Mouse (Mus musculus): Measurements from ENCODE around the gene Anxa3. TPM values are rescaled to one million over a fixed set of nuclear protein-coding genes. Genes with fewer than 3 reads are reported as not detected.

The Anxa3 gene
- polyA plus RNA-seq (2015; fragmentation: Nextera tagmentation; extraction: Ambion mirVana): 56.0 and 74.4 TPM in 2 replicates

GRCm38 (mm10) chr5:96792936-96793718, at the start of gene Anxa3:
Anxa3 (plus strand) TSS chr5:96793339.

Other genes with a start within 250 kb of the Anxa3 start
- gene Bmp2k, start 204.3 kb downstream of the Anxa3 start, polyA plus RNA-seq (2015; fragmentation: Nextera tagmentation; extraction: Ambion mirVana): 8.7 and 14.4 TPM in 2 replicates

All from adrenal gland, postnatal 0 days (tissue).